Mouse (Mus musculus) cerebellum, postnatal 36 days (tissue): ENCODE measurements around the gene Prdm9.

ENCODE experiments used
- DNase-seq, 2 experiments: peaks; one replicate each; pipeline ENCODE4 v3.0.0; 2021 to 2022; ENCODE audit warnings: mixed read lengths in 2 of 2

Prdm9 gene

DNA sequence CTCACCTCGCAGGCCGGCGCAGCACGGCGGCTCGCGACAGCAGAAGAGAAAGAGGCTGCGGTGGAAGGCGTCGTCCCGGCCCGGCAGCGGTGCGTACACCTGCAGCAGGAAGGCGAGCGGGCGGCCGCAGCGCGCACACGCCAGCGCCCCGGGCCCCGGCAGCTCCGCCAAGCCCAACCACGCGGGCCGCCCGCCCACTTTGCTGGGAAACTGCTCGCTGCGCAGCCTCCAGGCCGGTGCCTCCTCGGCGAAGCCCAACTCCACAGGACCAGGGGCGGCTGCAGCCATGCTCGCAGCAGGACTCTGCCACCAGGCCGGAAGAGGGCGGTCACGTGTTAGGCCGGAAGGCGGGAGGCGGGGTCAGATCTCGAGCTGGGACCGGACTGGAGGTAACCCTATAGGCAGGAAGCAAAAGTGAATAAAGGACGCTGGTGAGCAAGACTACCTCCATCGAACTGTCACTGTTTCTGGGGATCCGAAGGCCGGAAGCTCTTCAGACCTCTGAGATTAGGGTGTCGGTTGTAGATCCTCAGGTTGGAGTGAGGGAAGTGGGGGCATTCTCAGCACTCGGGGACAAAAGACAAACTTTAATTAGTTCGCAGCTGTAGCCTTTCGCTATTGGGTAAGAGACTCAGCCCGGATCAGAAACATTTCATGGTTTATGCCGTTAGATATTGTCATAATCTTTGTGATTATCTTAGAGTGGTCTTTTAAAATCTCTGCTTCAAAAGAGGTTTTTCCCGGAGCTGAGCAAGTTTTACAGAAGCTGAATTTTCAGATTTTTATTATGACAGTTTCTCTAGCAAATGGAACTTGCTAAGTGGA is 37.0 kb downstream of the Prdm9 start, which contains the start of gene Pdcd2:
Pdcd2 (minus strand) TSS at position 316 of the 825 bp plus-strand sequence.
- peak; percentile 92 to 95 for DNase-seq

- DNase-seq = peak in 1 of 2 experiments; percentile 17
Observed at GRCm38 (mm10) chr17:15526304-15526703, 37.9 kb downstream of the Prdm9 start.

DNA sequence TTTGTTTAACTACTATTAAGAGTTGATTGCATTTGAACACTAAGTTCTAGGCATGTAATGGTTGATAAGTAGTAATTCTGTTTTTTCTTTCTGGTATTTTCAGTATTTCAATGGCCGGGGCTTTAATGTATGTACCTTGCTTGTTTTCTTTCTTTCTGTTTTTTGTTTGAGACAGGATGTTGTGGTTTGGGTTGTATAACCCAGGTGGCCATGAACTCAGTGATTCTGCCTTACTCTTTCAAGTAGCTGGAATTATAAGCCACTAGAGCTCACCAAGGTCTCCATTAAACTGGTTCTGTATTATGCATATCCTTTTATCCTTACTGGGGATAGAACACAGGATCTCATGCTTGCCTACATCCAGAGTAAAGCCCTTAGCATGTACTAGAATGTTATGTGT is 45.4 kb downstream of the Prdm9 start:
- no peak for DNase-seq

DNA sequence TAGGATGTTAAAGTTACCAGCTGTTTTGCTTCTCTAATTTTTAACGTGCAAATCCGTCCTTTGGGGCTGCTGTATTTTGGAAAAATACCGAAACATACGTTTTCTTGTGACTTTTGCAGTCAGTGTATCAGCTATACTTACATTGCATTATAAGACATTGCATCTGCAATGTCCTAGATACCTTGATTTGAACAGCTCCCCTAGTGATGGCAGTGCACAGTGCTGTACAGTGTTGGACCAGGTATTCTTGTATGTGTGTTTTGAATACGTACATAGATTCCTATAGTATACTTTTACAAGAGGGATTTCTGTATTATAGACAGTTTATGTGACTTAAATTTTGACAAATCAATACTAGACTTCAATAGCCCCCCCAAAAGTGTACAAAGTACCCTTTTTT is 46.0 kb downstream of the Prdm9 start:
- no peak for DNase-seq

DNA sequence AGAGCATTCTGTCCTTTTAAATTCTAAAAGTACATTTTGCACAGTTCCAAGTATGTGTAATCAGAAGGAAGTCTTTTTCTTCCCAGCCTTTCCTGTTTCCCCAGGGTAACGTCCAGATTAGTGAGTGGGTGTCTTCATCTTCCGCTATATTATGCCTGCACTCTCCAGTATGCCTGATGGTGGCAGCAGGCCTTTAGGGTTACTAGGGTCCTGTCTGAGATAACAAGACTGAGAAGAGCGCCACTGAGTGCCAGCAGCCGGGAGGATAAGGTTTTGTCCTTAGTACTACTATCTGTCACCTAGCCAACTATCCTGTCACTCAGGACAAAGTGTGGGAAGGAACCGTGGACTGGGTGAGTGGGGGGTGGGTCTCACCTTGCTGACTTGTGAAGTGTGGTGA is 46.4 kb downstream of the Prdm9 start:
- DNase-seq = no peak

- DNase-seq = no peak
Observed at GRCm38 (mm10) chr17:15510694-15511093, 53.5 kb downstream of the Prdm9 start.

DNA sequence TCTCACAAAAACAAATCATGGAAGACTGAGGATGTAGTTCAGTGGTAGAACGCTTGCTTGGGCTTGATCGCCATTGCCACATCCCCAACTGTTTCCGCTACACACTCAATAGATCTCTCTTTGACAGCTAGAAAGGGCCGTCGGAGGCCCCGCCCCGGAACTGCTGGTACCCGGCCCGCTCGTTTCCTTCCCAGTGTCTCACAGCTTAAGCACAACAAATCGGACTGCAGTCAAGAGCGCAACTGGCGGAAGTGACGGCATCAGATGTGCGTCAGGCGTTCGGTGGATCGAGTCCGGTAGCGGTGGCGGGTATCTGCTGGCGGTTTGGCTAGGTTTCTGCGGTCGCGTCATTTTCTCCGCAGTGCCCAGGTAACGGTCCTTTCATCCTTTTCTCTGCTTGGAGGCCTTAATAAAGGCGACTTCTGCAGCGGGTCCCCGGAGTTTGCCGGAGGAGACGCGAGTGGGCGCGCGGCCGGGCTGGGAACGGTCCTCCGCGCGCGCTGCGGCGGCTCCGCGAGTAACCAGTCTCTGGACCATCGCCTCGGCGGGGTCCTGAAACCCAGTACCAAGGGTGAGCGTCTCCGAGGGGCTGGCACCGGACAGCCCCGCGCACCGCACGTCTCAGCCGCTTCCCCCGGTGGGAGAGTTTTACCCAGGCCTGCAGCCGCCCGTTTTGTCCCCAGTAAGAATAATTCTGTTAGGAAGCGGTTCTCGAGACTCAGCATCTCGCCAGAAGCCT is 64.3 kb downstream of the Prdm9 start, which contains the start of the genes Psmb1 and Tbp:
Psmb1 (minus strand) TSS at position 96 of the 739 bp plus-strand sequence.
Tbp (plus strand) TSS at position 233 of the 739 bp plus-strand sequence.
- DNase-seq = peak; percentile 98 to 99

DNA sequence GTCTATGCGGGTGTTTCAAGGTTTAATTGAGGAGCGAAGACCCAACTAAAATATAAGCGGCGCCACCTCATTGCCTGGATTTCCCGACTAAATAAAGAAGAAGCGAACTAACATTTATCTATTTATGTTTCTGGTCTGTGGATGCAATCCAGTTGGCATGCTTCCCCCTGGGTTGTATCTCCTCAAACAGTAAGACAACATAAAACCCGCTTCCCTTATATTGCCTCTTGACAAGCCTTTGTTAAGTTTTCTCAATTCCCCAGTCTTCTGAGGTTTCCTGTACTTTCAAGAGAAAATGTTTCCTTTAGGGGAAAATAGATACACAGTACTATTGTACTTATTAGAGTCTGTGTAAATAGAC is 65.4 kb downstream of the Prdm9 start:
- DNase-seq = peak in 1 of 2 experiments; percentile 12

DNA sequence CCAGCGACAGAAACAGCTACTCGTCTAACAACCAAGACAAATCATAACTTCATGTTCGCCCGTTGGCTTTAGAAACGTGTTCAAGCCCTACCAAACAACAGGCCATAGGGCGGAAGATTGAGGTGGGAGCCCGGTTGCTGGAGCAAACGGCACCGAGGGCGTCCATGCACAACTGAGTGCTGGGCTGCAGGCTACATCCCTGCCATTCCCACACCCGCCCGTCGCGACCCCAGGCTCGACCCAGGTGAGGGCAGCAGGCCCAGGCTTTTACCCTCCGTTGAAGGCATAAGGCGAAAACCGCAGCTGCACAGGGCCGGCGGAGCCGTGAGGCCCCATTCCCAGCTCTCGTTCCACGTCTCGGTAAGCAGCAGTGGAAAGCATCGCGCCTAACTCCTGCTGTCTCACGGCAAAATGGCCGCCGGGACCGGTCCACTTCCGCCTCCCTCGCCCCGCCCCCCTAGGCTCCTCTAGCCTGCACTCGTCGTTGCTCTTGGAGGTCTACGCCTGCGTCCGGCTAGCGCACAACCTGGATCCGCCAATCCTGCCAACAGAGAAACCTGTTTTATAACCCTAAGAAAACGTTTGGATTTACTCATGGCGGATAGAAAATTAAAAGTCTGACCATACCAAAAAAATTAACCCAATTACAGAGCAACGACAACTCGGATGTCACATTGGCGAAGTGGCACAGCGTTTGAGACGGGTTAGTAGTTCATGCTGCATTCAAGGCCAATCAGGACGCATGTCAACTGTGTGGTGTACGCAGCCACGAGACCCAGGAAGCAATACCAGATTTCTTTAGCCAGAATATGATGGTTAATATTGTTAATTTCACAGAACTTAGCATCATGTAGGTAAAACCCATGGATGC is 66.0 kb downstream of the Prdm9 start:
- DNase-seq = peak; percentile 95 to 96
